Mouse (Mus musculus) embryonic facial prominence, embryonic 11.5 days (tissue): ENCODE results near the gene Etv6. TPM values are rescaled to one million over a fixed set of nuclear protein-coding genes. Genes with fewer than 3 reads are reported as not detected.

Experiments
- ATAC-seq: fragments of 200-750 bp; cut with Nextera tagmentation; replicated peaks from 2 replicates; pipeline ENCODE4 v1.8.0; 2017; ENCODE audit warnings: low read depth; ENCODE audit not compliant: insufficient number of reproducible peaks, low FRiP score, low TSS enrichment
- DNase-seq: peaks from one replicate; pipeline ENCODE4 v3.0.0-alpha.2; 2015; ENCODE audit warnings: low spot score
- H3K27ac ChIP-seq: fragments of 300-500 bp; sonication (generic); replicated peaks from 2 replicates; pipeline ENCODE4 v1.5.1; 2014; ENCODE audit warnings: mild to moderate bottlenecking, low read depth, low read length, control low read depth
- H3K27me3 ChIP-seq: fragments of 300-500 bp; sonication (generic); 2 replicates; pipeline ENCODE4 v1.6.1; 2014; ENCODE audit warnings: mild to moderate bottlenecking, low read length, moderate library complexity, mixed read lengths; ENCODE audit not compliant: control insufficient read depth, insufficient read depth
- H3K36me3 ChIP-seq: fragments of 300-500 bp; sonication (generic); replicated peaks from 2 replicates; pipeline ENCODE4 v1.6.1; 2014; ENCODE audit warnings: low read depth, mild to moderate bottlenecking, low read length, moderate library complexity, mixed read lengths; ENCODE audit not compliant: control insufficient read depth, insufficient read depth
- H3K4me1 ChIP-seq: fragments of 300-500 bp; sonication (generic); 2 replicates; pipeline ENCODE4 v1.6.1; 2014; ENCODE audit warnings: low read length, mixed read lengths; ENCODE audit not compliant: control insufficient read depth, insufficient read depth
- H3K4me2 ChIP-seq: fragments of 300-500 bp; sonication (generic); 2 replicates; pipeline ENCODE4 v1.6.1; 2014; ENCODE audit warnings: low read depth, mild to moderate bottlenecking, control low read depth, low read length, moderate library complexity
- H3K4me3 ChIP-seq: fragments of 300-500 bp; sonication (generic); 2 replicates; pipeline ENCODE4 v1.5.1; 2014; ENCODE audit warnings: low read depth, low read length, control low read depth
- H3K9ac ChIP-seq: fragments of 300-500 bp; sonication (generic); replicated peaks from 2 replicates; pipeline ENCODE4 v1.6.1; 2014; ENCODE audit warnings: mild to moderate bottlenecking, control low read depth, low read length
- H3K9me3 ChIP-seq: fragments of 300-500 bp; sonication (generic); replicated peaks from 2 replicates; pipeline ENCODE4 v1.6.1; 2016; ENCODE audit warnings: mild to moderate bottlenecking, low read length, inconsistent platforms, mixed read lengths; ENCODE audit not compliant: control insufficient read depth
- WGBS: fragments of 180-500 bp; shearing (Covaris S2); extraction: QIAGEN DNeasy Blood & Tissue Kit; methylation state at CpG from one replicate; pipeline ENCODE4 v1.1.7; 2014; 5-methylcytosine and 5-hydroxymethylcytosine counted together
- polyA plus RNA-seq: library from polyadenylated mRNA; unstranded; fragments of >200 nt; fragmentation: Nextera tagmentation; extraction: Ambion mirVana; gene quantifications from 2 replicates; pipeline ENCODE4 v1.2.1, GENCODE M21; 2014

Etv6 gene
- polyA plus RNA-seq, 1 experiment from 2014 or later: 15.7 TPM

DNA sequence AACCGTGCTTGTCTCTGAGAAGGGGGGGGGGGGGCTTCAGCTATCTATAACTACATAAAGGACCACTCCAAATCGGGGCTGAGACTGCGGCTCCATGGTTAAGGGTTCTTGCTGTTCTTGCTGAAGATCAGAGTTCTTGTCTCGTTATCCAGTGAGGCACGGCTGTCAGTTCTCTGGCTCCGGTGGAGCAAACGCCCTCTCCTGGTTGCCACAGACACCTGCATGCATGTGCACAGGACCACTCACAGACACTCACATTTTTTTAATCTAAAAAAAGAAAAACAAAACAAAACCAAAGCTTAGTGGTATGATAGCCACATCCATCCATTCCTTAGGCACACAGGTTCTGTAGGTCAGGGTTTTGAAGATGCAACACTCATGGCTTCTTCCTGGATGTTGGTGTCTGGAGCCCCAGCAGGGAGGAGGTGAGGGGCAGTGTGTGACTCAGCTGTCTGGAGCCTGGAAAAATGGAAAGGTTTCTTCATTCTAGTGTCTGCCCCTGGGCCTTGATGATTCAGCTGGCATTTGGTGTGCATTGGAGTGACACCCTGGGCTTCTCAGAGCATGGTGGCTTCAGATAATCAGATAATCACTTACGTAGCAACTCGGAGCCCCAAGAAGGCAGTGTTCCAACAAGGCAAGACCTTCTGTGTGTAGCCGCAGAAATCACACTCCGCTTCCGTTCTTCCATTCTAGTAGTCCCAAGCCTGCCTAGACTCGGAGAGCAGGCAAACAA is 262.6 kb downstream of the Etv6 start:
- no peaks in the 10 kb centered on the region for H3K9me3 ChIP-seq
- H3K27me3 ChIP-seq: no peaks in the 10 kb centered on the region
- no peaks in the 10 kb centered on the region for H3K4me1 ChIP-seq
- no peaks in the 10 kb centered on the region for H3K36me3 ChIP-seq
- H3K9ac ChIP-seq: no peak overlapping the region
- DNase-seq: no peak
- no peak overlapping the region for H3K4me2 ChIP-seq
- WGBS: 82% methylated on average over 13 of the region's 13 CpGs
- H3K27ac ChIP-seq: no peak overlapping the region
- no peak for ATAC-seq
- H3K4me3 ChIP-seq: no peak overlapping the region

DNA sequence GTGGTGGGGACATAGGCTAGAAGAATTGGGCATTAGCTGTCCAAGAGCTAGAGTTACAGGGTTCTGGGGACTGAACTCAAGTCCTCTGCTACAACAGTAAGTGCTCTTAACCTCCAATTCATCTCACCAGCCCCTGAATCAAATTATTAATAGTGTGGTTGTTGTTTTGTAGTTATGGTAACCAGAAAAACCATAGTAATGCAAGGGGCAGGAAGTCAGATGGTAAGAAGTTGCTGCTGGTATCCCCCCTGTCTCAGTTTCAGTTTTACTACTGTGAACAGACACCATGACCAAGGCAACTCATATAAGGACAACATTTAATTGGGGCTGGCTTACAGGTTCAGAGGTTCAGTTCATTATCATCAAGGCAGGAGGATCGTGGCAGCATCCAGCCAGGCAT is 266.5 kb downstream of the Etv6 start:
- H3K27me3 ChIP-seq: no peaks in the 10 kb centered on the region
- H3K4me2 ChIP-seq: no peak overlapping the region
- H3K36me3 ChIP-seq: no peaks in the 10 kb centered on the region
- H3K27ac ChIP-seq: no peak overlapping the region
- no peak for DNase-seq
- H3K9ac ChIP-seq: no peak overlapping the region
- H3K9me3 ChIP-seq: no peaks in the 10 kb centered on the region
- ATAC-seq: no peak
- no peaks in the 10 kb centered on the region for H3K4me1 ChIP-seq
- H3K4me3 ChIP-seq: no peak overlapping the region
- 80% methylated on average over 1 of the region's 1 CpGs for WGBS

GRCm38 (mm10) chr6:134311346-134311745 is 275.8 kb downstream of the Etv6 start:
- H3K4me2 ChIP-seq: no peak overlapping the region
- DNase-seq: no peak
- H3K4me1 ChIP-seq: no peaks in the 10 kb centered on the region
- no peak for ATAC-seq
- H3K9ac ChIP-seq: no peak overlapping the region
- H3K27me3 ChIP-seq: no peaks in the 10 kb centered on the region
- no peak overlapping the region for H3K4me3 ChIP-seq
- H3K9me3 ChIP-seq: no peaks in the 10 kb centered on the region
- WGBS: 66% methylated on average over 4 of the region's 4 CpGs
- no peak overlapping the region for H3K27ac ChIP-seq
- H3K36me3 ChIP-seq: no peaks in the 10 kb centered on the region

- 91% methylated on average over 8 of the region's 8 CpGs for WGBS
- Histone ChIP-seq H3K4me1 (no peaks in the 10 kb centered on the region), H3K4me3 (no peak overlapping the region), H3K9ac (no peak overlapping the region), H3K4me2 (no peak overlapping the region), H3K9me3 (no peaks in the 10 kb centered on the region), H3K36me3 (no peaks in the 10 kb centered on the region), H3K27ac (no peak overlapping the region), H3K27me3 (no peaks in the 10 kb centered on the region)
- DNase-seq (no peak), ATAC-seq (no peak)
Observed at GRCm38 (mm10) chr6:134312571-134312970, 277.1 kb downstream of the Etv6 start.

DNA sequence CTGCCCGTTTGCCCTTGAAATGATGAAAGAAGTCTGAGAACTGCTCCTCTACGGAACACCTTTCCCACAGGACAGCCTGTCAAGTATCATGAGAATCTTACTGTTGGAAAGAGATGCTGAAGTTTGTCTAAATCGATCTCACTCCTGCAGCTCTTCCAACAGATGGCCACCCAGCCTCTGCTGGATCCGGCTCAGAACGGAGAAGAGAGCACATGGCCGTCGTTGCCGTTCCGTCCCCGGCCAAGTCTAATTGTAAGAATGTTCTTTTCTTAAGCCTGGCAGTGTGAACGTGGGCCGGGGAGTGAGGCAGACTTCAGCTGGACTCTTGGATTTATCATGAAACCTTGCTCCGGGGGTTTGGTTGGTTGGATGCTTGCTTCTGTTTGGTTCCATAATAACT is 281.9 kb downstream of the Etv6 start:
- DNase-seq (no peak), ATAC-seq (no peak)
- H3K27ac ChIP-seq: no peak overlapping the region
- H3K36me3 ChIP-seq: no peaks in the 10 kb centered on the region
- no peaks in the 10 kb centered on the region for H3K27me3 ChIP-seq
- no peaks in the 10 kb centered on the region for H3K4me1 ChIP-seq
- WGBS: 89% methylated on average over 13 of the region's 13 CpGs
- H3K9ac ChIP-seq: no peak overlapping the region
- H3K9me3 ChIP-seq: no peaks in the 10 kb centered on the region
- no peak overlapping the region for H3K4me3 ChIP-seq
- no peak overlapping the region for H3K4me2 ChIP-seq

Other genes with a start within 250 kb of the Etv6 start
- not detected in 2 replicates for gene Kap, start 181.9 kb upstream of the Etv6 start, polyA plus RNA-seq